Mouse (Mus musculus): ENCODE measurements around the gene Hk1.

Gene Hk1

DNA sequence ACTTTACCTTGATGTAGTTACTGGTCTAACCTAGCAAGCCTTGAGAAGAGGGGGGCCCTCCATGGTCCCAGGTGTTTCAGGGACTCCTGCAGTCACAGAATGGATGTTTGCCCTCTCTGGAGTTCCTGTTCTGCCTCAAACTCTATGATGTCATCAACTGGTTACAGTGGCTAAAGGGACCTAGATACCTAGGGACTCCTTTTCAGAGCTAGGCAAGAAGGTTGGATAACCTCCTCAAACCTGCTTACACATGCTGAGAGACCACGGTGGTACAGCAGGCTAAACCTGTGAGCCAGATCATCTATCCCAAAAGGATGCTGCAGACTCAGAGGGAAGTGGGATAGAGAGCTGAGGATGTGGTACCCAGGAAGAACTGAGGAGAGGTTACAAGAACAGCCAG, at the start of gene Hk1:
Gene Hk1 (minus strand): TSS at position 101 of the 400 bp plus-strand sequence.
- no peak for DNase-seq (ENCODE audit: low spot score in 2 of 2)

DNA sequence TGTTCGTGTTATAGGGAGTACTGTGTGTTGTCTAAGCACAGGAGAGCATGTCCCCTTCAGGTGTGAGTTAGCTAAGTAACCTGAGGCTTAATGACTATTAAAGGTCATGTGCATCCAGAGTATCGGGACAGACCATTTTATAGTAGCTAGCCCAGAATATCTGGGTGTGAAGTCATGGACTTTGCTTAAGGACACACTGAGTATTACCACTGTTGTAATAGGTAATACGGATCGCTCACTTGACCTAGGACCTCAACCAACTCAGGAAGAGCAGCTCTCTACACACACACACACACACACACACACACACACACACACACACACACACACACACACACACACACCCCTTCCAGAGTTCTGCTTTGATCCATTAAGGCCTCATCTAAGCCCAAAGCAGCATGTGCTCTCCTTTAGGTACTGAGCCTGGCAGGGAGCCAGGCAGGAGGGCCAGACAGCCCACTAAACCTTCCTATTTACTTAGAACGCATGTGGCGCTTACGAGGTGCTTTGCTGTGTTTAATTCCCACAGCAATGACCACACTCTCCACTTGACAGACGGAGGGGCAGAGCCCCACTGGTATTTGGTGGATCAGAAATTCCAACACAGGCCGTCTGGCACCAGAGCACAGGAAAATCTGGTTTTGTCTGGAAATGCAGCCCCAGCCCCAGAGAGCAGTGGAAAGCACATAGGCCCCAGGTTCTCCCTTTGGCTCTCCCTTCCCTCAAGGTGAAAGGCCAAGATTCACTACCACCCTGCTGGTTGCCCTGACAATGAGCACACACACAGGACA, 45.6 kb upstream of the Hk1 start:
- no peak for DNase-seq (ENCODE audit: low spot score in 2 of 2)

- no peak for DNase-seq (ENCODE audit: low spot score in 2 of 2)
Measured at GRCm38 (mm10) chr10:62422255-62422654, 42.5 kb upstream of the Hk1 start, which contains the start of gene Hkdc1. TSS of gene Hkdc1 (minus strand) at chr10:62422491.

- no peak for DNase-seq (ENCODE audit: low spot score in 2 of 2)
Measured at GRCm38 (mm10) chr10:62421127-62421526, 41.4 kb upstream of the Hk1 start.

DNA sequence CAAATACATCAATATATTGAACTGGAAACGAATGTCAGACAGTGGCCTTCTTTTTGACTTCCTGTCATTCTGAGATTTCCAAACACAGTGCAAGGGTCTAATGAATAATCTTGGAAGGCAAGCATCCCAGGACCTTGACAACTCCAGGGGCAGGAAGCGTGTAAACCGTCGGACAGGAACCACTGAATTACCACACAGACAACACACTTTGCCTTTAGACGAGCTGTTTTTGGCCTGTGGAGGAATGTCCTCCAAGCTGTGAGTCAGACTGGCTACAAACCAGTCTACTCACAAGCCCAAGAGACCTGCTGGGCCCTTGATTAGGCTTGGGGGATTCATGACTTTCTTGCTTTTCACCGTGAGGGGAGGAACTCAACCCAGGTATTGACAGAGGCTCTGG, 40.7 kb upstream of the Hk1 start:
- DNase-seq (ENCODE audit: low spot score in 2 of 2) = no peak

DNA sequence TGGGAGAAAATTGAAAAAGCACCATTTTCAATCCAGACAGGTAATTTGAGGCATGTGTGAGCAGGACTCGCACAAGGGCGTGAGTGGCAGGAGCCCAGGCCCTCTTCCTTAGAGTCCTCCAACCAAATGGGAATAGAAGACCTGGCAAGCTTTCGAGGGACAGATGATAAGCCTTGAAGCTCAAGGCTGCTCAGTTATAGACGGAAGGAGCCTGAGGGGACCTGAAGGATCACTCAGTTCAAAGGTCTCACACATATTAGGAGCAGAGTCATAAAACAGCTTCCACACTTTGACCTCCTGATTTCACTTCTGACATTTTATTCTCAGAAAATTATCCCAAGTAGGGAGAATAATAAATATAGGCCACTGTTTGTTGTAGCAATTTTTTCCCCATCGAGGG, 39.7 kb upstream of the Hk1 start:
- no peak for DNase-seq (ENCODE audit: low spot score in 2 of 2)

GRCm38 (mm10) chr10:62418831-62419356, 39.2 kb upstream of the Hk1 start:
- no peak for DNase-seq (ENCODE audit: low spot score in 2 of 2)

DNA sequence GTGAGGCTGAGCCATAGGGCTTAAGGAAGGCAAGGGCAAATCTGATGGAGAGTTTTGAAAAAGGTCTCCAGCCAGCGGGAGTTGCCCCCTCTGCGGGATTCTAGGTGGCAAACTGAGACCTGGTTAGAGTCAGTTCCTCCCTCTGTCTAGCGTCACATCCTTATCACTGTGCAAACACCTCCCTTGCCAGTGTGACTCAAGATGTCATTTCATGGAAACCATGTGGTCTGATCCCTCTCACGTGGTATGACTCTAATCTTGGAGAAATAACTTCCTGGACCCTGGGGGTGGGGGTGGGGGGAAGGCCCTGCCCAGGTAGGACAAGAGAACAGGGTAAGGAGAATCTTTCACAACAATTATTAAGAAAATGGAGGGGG, 33.9 kb upstream of the Hk1 start:
- DNase-seq (ENCODE audit: low spot score in 2 of 2) = no peak

DNA sequence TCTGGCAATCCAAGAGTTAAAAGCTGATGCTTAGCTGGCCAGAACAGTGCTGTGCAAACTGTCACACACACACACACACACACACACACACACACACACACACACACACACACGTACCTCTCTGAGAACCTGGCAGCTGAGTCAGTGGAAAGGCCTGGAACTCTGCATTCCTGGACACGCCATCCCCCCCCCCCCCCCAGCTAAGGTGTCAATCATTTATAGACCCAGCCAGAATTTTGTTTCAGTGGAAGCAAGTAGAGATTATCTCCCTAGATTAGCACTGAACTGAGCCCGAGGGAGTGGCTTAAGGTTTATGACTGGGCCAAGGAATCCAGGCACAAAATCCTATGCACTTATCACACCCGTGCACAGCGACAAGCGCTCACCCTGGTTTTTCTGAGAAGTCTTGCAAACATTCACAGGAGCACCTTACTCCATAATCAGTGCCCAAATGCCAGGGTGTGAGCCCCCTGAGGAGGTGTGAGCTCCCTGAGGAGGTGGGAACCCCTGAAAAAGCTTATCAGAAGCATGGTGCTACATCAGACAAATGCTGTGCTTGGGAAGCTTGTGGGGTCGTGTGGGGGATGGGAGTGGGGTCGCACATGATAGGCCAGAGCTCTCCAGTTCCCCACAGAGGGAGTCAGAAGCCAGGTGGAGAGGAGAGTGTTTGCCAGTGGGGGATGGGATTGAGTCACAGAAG, 33.3 kb upstream of the Hk1 start:
- DNase-seq (ENCODE audit: low spot score in 2 of 2) = no peak

- DNase-seq (ENCODE audit: low spot score in 2 of 2) = no peak
Measured at GRCm38 (mm10) chr10:62411431-62412410, 32.0 kb upstream of the Hk1 start.

- DNase-seq (ENCODE audit: low spot score in 2 of 2) = peak; percentile 49 to 74
Measured at GRCm38 (mm10) chr10:62410943-62411342, 31.2 kb upstream of the Hk1 start.

- DNase-seq (ENCODE audit: low spot score in 2 of 2) = no peak
Measured at GRCm38 (mm10) chr10:62404901-62405300, 25.2 kb upstream of the Hk1 start.

- peak in 1 of 2 experiments; percentile 39 for DNase-seq (ENCODE audit: low spot score in 2 of 2)
Measured at GRCm38 (mm10) chr10:62401641-62402111, 22.0 kb upstream of the Hk1 start.

DNA sequence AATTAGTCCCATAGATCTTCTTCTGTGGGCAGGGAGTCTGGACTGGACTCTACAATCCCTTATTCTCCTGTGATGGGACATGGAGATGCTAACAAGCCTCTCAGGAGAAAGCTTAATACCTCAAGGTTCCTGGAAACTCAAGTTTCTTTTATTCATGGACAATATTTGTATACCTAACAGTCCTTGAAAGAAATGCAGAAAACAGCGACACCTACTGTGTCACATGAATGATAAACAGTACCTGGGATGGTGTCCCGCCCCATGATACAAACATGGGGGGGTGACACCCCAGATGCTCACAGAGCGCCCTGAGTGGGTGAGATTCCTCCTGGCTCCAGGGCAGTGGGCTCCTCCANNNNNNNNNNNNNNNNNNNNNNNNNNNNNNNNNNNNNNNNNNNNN, 3.3 kb upstream of the Hk1 start:
- no peak for DNase-seq (ENCODE audit: low spot score in 2 of 2)

DNA sequence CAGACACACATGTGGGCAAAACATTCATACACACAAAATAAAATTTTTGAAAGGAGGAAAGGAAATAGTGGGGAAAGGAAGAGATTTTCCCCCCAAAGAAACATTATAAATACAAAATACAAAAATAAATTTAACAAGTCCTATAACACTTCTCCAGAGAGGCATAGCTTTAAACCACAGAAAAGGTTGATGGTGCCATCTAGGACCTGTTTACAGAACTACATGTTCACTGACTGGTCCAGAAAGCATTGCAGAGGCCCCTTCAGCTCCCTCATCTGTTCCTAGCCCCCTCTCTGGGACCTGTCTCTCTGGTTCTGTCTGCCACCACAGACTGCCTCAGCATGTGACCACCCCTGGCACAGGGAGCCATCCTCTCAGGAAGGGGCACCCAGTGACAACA, 1.2 kb upstream of the Hk1 start:
- DNase-seq (ENCODE audit: low spot score in 2 of 2) = no peak

GRCm38 (mm10) chr10:62358827-62359226, 20.9 kb downstream of the Hk1 start:
- no peak for DNase-seq (ENCODE audit: low spot score in 2 of 2)

DNA sequence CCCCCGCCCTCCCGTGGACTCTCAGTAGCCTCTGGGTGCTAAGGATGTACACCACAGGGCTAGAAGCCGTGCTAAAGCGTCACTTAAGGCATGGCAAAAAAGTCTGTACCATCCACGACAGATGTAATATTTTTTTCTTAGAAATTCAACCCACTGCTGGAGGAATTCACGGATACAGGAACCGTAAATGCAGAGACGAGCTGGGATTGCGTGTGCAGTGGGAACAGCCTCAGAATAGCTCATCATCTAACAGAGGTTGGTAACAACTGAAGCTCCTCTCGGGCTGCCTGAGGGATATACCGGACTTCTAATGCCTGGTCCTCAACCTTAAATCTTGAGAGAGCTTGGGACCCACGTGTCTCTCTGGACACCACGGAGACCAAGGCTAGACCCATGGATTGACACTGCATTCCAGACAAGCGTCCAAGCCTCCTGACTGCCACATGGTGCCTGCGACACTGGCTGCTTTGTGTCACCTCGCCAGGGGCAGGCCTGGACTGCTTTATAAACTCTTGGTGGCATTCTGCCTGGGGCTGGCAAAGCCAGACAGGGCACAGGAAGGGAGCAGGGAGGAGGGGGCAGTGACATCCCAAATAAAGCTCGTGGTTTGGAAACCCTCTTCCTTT, 23.5 kb downstream of the Hk1 start:
- DNase-seq (ENCODE audit: low spot score in 2 of 2) = peak in 1 of 2 experiments; percentile 29

GRCm38 (mm10) chr10:62345147-62345546, 34.6 kb downstream of the Hk1 start:
- no peak for DNase-seq (ENCODE audit: low spot score in 2 of 2)

DNA sequence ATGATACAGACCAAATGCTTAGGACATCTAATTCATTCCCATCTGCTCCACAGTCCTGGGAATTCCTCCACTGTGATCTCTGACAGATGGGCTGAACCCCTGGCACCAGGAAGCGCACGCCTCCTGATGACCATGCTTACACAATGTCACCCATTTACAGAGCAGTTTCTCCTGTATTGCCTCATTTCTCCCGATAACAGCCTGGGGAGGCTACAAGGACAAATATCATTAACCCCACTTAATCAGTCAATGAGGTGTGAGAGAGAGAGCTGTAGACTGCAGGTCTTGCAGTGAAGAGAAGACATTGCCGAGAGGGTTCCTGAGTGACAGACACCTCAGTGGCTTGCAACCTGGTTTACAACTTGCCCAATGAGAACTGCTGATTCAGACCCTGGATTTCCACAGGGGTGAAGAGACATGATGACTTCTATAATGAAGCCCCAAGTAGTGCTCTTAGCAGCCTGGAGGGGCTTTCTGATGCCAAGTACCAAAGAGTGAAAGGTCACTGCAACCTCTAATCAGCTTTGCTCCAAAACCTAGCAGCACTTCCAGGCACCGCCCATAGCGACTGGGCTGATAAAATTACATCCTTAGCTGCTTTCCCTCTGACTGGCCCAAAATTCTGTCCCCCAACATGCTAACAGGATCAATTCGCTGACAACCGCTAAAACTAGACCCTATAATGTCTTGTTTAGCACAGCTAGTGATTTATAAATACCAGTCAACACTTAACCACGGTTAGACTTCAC, 35.5 kb downstream of the Hk1 start:
- DNase-seq (ENCODE audit: low spot score in 2 of 2) = no peak

DNA sequence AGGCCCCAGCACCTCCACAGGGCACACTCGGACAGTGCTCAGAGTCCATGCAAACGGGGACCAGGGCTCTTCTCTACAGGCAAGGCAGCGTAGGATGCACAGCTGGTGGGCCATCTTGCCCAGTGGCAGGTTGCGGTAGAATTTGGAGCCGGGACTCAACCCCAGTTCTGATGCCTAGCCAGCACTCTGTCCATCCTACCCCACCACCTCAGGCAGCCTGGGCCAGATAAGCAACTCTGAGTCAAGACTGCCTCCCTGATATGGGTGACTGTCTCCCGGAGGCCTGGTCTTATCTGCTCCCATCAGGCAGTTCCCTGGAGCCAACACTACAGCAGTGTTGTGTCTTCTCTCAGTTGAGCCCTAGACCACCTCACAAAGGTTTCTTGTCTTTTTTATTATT, 37.2 kb downstream of the Hk1 start:
- DNase-seq (ENCODE audit: low spot score in 2 of 2) = no peak
